Mouse (Mus musculus): ENCODE data around the gene Trcg1. TPM values are rescaled to one million over a fixed set of nuclear protein-coding genes. Genes with fewer than 3 reads are reported as not detected.

Gene Trcg1
- total RNA-seq, 2 experiments from 2014 or later = not detected

- intact Hi-C loops (cut with DNase I) = no loop called here
- no peak for DNase-seq (ENCODE audit: low spot score in 2 of 2)
These were observed 6.1 kb upstream of the Trcg1 start for GRCm38 (mm10) chr9:57230146-57230783.

GRCm38 (mm10) chr9:57231536-57232255 lies 4.7 kb upstream of the Trcg1 start:
- intact Hi-C loops (cut with DNase I) = no loop called here
- no peak for DNase-seq (ENCODE audit: low spot score in 2 of 2)

GRCm38 (mm10) chr9:57232341-57232940 lies 3.9 kb upstream of the Trcg1 start:
- intact Hi-C loops (cut with DNase I) = no loop called here
- DNase-seq (ENCODE audit: low spot score in 2 of 2) = no peak

- DNase-seq (ENCODE audit: low spot score in 2 of 2) = no peak
- intact Hi-C loops (cut with DNase I) = no loop called here
These were observed 3.2 kb upstream of the Trcg1 start for GRCm38 (mm10) chr9:57233142-57233541.

GRCm38 (mm10) chr9:57233767-57234166 lies 2.6 kb upstream of the Trcg1 start:
- intact Hi-C loops (cut with DNase I) = no loop called here
- no peak for DNase-seq (ENCODE audit: low spot score in 2 of 2)

- intact Hi-C loops (cut with DNase I) = no loop called here
- no peak for DNase-seq (ENCODE audit: low spot score in 2 of 2)
These were observed 1.3 kb downstream of the Trcg1 start for GRCm38 (mm10) chr9:57237705-57238104.

- no peak for DNase-seq (ENCODE audit: low spot score in 2 of 2)
- intact Hi-C loops (cut with DNase I) = no loop called here
These were observed 1.9 kb downstream of the Trcg1 start for GRCm38 (mm10) chr9:57238220-57238619.

- DNase-seq (ENCODE audit: low spot score in 2 of 2) = no peak
These were observed 4.8 kb downstream of the Trcg1 start for GRCm38 (mm10) chr9:57241111-57241510.

GRCm38 (mm10) chr9:57242916-57243315 lies 6.6 kb downstream of the Trcg1 start:
- intact Hi-C loops (cut with DNase I) = no loop called here
- no peak for DNase-seq (ENCODE audit: low spot score in 2 of 2)

More at GRCm38 (mm10) chr9:57241111-57241510, 4.8 kb downstream of the Trcg1 start:
- intact Hi-C loops (cut with DNase I) = no loop called here

- intact Hi-C loops (cut with DNase I) = no loop called here
These were observed 7.8 kb downstream of the Trcg1 start for GRCm38 (mm10) chr9:57244106-57244685.

GRCm38 (mm10) chr9:57246482-57246881 lies 10.1 kb downstream of the Trcg1 start:
- DNase-seq (ENCODE audit: low spot score in 2 of 2) = no peak
- intact Hi-C loops (cut with DNase I) = no loop called here

More at GRCm38 (mm10) chr9:57244106-57244685, 7.8 kb downstream of the Trcg1 start:
- peak in 1 of 2 experiments; percentile 51 for DNase-seq (ENCODE audit: low spot score in 2 of 2)

GRCm38 (mm10) chr9:57247201-57247671 lies 10.9 kb downstream of the Trcg1 start:
- intact Hi-C loops (cut with DNase I) = no loop called here
- DNase-seq (ENCODE audit: low spot score in 2 of 2) = no peak

GRCm38 (mm10) chr9:57248030-57248942 lies 11.9 kb downstream of the Trcg1 start:
- intact Hi-C loops (cut with DNase I) = no loop called here
- DNase-seq (ENCODE audit: low spot score in 2 of 2) = no peak

- no peak for DNase-seq (ENCODE audit: low spot score in 2 of 2)
- intact Hi-C loops (cut with DNase I) = no loop called here
These were observed 13.7 kb downstream of the Trcg1 start for GRCm38 (mm10) chr9:57250026-57250425.

- intact Hi-C loops (cut with DNase I) = no loop called here
- no peak for DNase-seq (ENCODE audit: low spot score in 2 of 2)
These were observed 14.8 kb downstream of the Trcg1 start for GRCm38 (mm10) chr9:57251139-57251538.

- no peak for DNase-seq (ENCODE audit: low spot score in 2 of 2)
- intact Hi-C loops (cut with DNase I) = no loop called here
These were observed 17.7 kb downstream of the Trcg1 start for GRCm38 (mm10) chr9:57254061-57254460.

- intact Hi-C loops (cut with DNase I) = no loop called here
- no peak for DNase-seq (ENCODE audit: low spot score in 2 of 2)
These were observed 18.6 kb downstream of the Trcg1 start for GRCm38 (mm10) chr9:57254823-57255495.

GRCm38 (mm10) chr9:57256309-57256708 lies 20.0 kb downstream of the Trcg1 start:
- no peak for DNase-seq (ENCODE audit: low spot score in 2 of 2)
- intact Hi-C loops (cut with DNase I) = no loop called here

- DNase-seq (ENCODE audit: low spot score in 2 of 2) = no peak
- intact Hi-C loops (cut with DNase I) = no loop called here
These were observed 20.5 kb downstream of the Trcg1 start for GRCm38 (mm10) chr9:57256861-57257260.

All from left cerebral cortex, postnatal 25 days (tissue).